Mouse (Mus musculus) WW6 (cell line): Measurements from ENCODE around the gene BC055324.
"Not testable (repeated sequence)": the region's sequence is repeated elsewhere in the genome, so short reads cannot be mapped to it uniquely, and the experiment has no call there.

ENCODE experiments used
- DNase-seq: peaks from one replicate; pipeline ENCODE4 v3.0.0-alpha.2; 2013; ENCODE audit warnings: low read depth, low spot score

BC055324 gene

GRCm38 (mm10) chr1:163994721-163995608 lies at the start of gene BC055324, which contains the start of gene Mettl18:
Gene BC055324, minus strand, starts transcription at chr1:163994796.
Gene Mettl18, plus strand, starts transcription at chr1:163994889.
- DNase-seq: peak; percentile 86

DNA sequence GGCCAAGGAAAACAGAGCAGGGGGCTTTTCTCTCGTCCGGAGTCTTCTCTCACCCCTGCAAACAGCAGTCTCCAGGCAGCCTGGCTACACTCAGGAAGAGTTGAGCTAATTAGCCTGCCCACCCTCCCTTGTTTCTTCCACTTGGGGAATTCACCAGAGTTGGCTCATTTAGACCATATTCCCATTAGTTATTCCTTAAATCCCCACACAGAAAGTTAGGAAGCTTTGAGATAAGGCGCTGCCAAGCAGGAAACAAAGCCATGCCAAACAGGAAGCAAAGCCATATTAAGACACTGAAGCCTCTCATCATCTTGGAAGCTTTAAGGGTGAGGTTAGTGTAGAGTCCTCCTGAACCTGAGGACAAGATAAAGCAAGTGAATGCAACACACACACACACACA lies 49.0 kb upstream of the BC055324 start:
- no peak for DNase-seq

- DNase-seq: no peak
These were observed 46.0 kb upstream of the BC055324 start for GRCm38 (mm10) chr1:164040385-164041135.

DNA sequence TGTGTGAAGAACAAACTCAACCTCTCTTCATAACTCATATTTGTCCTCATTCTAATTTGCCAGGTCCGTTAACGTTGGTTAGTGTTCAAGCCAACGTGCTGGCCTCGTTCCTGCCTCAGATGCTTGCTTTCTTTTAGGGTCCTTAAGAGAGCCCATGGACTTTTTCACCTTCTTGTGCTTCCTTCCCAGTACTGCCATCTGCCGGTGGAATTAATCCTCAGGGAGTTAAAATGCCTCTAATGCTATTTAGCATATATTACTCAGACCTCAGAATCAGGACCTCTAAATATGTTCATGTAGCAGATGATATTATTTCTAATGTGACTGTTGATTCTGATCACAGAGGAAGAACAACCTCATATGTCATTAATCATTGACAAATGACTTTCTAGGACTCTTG lies 32.8 kb upstream of the BC055324 start:
- no peak for DNase-seq

GRCm38 (mm10) chr1:164025685-164026084 lies 31.1 kb upstream of the BC055324 start:
- DNase-seq: no peak

DNA sequence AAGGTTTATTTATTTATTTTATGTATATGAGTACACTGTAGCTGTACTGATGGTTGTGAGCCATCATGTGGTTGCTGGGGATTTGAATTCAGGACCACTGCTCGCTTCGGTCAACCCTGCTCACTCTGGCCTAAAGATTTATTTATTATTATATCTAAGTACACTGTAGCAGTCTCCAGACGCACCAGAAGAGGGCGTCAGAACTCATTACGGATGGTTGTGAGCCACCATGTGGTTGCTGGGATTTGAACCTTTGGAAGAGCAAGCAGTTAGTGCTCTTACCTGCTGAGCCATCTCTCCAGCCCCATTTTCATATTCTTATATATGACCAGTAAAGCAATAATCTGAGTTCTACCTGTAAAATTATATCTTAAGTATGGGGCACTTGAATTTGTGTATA lies 27.5 kb upstream of the BC055324 start:
- not testable (repeated sequence) for DNase-seq

DNA sequence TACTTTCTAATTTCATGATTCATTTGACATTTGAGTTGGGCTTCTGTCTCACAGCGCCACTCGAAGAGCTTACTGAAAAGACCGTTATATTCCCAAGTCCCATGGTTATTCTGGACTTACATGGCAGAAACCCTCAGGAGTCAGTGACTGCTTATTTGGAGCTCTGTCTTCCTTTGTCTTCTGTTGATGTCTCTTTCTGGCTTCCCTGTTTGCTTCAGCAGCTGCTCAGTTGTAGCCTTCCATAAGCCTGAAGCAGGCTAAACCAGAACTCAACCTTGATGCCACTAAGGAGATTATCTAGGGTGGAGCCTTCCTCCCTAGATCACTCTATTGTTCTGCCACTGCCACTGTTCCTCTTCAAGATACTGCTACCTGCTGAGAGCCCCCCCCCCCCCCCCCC lies 26.1 kb upstream of the BC055324 start:
- DNase-seq: not testable (repeated sequence)

DNA sequence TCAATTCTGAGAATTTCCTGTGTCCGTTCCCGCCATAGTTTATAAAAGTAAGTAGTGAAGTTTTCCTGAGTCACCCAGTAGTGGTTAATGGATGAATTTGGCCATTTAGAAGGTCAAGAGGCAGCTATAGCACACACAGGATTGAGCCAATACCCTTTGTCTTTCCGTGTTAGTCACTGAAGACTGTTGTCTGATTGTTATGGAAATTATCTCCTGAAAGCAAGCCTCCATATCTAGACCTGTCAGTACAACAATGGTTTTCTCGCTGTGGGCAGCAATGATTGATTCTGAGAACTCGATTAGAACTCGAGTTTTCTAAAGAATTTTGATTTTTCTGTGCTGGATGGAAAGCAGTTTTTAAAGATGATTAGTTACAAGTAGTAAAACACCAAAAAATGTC lies 25.2 kb upstream of the BC055324 start:
- DNase-seq: no peak

DNA sequence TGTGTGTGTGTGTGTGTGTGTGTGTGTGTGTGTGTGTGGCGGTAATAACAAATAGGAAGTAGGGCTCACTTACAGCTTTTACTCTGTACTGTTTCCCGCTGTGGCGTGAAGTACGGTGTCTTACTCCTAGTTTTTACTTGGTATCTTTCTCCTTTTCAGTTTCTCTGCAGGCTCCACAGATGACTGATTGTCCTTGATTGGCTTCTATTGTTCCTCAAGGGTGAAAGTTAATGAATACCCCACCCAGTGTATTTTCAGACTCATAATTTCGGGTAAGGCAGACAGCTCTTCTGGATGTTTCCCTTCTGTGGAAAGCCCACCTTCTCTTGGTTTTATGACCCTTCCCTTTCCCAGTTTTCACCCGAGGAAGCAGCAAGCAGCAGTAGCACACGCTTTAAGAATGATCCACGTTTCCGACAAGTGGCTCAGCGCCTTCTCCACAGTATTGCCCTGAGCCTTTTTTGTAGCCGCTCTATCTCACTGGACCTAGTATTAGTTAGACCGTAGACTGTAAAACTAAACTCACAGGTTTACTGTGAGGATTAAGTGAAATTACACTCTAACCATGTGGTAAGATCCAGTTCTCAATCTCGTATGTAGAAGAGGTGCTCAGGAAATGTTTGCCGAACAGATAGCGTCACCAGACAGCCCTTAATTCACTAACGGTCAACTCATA lies 23.8 kb upstream of the BC055324 start:
- DNase-seq: no peak

GRCm38 (mm10) chr1:164014616-164015015 lies 20.0 kb upstream of the BC055324 start:
- no peak for DNase-seq

DNA sequence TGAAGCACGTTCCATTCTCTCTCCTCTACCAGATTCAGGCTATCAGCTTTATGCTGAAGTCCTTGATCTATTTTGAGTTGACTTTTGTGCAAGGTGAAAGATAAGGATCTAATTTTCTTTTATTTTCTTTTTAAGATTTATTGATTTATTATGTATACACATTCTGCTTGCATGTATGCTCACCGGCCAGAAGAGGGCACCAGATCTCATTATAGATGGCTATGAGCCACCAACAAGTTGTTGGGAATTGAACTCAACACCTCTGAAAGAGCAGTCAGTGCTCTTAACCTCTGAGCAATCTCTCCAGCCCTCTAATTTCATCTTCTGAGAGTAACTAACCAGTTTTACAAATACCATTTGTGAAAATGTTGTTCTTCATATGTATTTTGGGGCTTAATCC lies 14.6 kb upstream of the BC055324 start:
- DNase-seq: no peak

DNA sequence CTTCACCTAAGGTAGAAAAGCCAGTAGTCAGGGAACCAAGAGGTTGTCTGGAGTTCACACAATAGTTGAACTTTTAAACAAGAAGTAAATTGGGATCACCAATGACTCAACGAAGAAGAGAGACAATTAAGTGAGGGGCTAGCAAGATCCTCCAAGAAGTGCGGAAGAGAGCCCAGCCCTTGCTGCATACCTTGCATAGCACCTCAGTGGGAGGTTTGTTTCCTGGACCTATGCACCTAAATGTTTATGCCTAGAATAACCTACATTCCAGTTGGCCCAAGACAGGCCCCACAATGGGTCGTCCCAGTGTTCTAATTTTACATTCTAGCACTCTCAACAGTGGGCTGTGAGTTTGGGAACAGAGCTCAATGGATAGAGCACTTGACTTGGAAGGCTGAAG lies 9.7 kb upstream of the BC055324 start:
- DNase-seq: no peak

GRCm38 (mm10) chr1:164001831-164002452 lies 7.3 kb upstream of the BC055324 start:
- no peak for DNase-seq

DNA sequence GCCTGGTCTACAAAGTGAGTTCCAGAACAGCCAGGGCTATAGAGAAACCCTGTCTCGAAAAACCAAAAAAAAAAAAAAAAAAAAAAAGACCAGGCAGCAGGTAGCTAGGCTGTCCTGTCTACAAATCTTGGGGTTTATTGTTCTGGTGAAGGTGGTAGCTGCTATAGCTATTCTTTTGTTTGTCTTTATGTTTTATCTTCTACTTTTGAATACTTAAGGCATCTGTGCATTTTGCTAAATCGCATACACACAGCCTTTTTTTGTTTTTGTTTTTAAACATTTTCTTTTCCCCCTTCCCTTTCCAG lies 965 bp upstream of the BC055324 start:
- no peak for DNase-seq

DNA sequence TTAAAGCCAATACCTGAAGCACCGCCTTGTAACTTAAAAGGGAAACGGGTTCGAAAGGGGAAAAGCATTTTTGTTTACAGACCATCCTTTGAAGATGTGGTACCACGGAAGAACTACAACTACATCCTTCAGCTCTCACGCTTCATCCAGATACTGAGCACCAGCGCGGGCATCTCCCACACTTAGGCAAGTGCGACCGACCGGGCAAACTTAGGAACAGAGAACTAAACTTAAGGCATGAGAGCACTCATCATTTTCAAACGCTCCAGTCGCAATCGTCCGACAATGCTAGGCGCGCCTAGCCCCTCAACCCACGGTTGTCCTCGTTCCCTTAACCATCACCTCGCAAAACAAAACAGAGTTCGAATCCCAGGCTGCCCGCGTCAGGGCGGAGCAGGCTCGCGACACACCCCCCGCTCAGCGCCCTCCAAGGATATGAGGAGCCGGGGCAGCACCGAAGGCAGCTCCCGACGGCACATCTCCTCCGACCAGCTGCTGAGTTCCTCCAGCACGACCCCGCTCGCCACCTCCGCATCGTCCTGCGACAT lies 349 bp downstream of the BC055324 start:
- no peak for DNase-seq

DNA sequence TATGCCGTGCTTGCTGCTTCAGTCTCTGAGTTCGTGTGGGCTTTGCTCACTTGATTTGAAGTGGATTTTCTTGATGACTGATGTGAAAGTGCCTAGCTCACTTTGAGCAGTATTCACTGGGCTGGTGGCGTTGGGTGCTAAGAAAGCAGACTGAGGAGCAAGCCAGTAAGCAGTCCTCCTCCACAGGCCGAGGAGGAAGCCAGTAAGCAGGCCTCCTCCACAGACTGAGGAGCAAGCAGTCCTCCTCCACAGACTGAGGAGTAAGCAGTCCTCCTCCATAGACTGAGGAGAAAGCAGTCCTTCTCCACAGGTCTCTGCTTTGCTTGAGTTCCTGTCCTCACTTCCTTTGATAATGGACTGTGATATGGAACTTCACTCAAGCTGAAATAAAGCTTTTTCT lies 2.2 kb downstream of the BC055324 start:
- no peak for DNase-seq

GRCm38 (mm10) chr1:163976515-163976914 lies 18.1 kb downstream of the BC055324 start:
- DNase-seq: no peak

DNA sequence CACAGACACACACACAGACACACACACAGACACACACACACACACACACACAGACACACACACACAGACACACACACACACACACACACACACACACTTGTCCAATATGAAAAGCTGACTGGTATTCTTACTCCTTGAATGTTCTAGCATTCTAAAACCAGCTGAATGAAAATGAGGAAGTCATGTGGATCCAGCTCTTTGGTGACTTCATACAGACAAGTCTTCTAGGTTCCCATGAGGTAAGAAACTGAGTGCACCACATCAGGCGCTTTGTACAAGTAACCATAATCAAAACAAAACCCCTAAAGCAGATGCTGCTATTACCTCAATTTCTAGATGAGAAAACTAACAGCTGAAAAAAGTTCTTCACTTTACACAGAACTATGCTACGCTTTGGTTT lies 19.5 kb downstream of the BC055324 start:
- DNase-seq: no peak

GRCm38 (mm10) chr1:163974471-163974870 lies 20.1 kb downstream of the BC055324 start:
- DNase-seq: no peak

DNA sequence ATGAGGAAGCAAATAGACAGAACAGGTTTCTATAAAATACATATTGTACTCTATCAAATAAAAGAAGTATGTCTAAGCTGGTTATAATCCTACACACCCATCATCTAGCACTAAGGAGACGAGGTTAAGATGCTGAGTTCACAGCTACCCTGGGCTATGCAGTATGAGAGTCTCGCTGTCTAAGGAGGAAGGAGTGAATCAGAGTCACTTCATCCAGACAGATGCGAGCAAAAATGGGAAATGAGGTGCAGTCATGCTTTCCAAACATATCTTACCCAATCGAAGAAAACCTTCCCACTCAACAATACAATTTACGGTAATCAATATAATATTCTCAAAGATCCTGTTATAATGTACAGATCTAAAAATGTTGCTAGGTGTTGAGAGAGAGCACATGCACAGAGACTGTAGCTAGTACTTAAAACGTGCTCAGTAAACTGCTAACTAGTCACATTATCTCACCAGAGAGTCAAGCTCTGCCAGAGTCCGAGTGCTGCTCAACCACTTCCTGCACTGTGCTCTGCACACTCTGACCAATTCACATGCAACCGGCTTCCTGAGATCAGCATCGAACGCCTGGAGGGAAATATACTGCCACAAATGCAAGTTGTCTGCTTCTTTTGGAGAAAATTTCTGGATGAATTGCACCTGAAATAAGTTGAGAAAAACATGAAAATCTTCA lies 30.4 kb downstream of the BC055324 start:
- no peak for DNase-seq

GRCm38 (mm10) chr1:163958036-163958435 lies 36.6 kb downstream of the BC055324 start:
- DNase-seq: no peak
